Mouse (Mus musculus): ENCODE results near the gene Krba1. TPM values are rescaled to one million over a fixed set of nuclear protein-coding genes. Genes with fewer than 3 reads are reported as not detected.

Gene Krba1
- 2.6 TPM for polyA plus RNA-seq (2012; fragmentation: generic; extraction: Trizol)

- peak within 1 kb of the TSS; percentile 36 for H3K4me3 ChIP-seq
- H3K79me2 ChIP-seq (ENCODE audit: control insufficient read depth, insufficient read depth) = no peaks in the 10 kb centered on the region
- no peaks in the 10 kb centered on the region for H3K27me3 ChIP-seq (ENCODE audit: control insufficient read depth, insufficient read depth, insufficient read length)
Observed at GRCm38 (mm10) chr6:48395105-48396007, at the start of gene Krba1. TSS of gene Krba1 (plus strand) at chr6:48395586.

DNA sequence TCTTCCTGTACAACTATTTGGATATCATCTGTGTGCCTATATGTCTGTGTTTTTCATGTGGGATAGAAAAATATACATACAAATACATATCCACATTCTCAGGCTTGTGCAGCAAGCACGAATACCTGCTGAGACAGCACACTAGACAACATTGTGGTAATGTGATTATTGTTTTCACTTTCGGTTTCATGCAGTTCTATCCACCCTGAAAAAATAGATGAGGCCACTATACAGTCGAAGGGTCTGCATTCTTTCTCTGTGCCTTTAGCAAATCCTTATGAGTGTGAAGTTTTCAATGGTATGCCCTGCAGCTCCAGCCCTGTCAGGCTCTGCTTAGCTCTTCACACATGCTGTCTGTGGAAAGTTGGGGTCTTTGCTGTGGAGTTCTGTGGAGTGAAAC, 36.5 kb upstream of the Krba1 start:
- no peak overlapping the region for H3K4me3 ChIP-seq
- H3K36me3 ChIP-seq (ENCODE audit: control insufficient read depth, insufficient read depth) = no peaks in the 10 kb centered on the region
- TF ChIP-seq POLR2A (IDR thresholded peaks at IDR 0.05; ENCODE audit: insufficient read length, low read depth) = no peak
- TF ChIP-seq USF1 (IDR thresholded peaks at IDR 0.05; ENCODE audit: low read depth) = no peak
- TF ChIP-seq MAX (IDR thresholded peaks at IDR 0.05; ENCODE audit: low read depth) = no peak
- no peak for TF ChIP-seq TCF12 (IDR thresholded peaks at IDR 0.05; ENCODE audit: insufficient read depth, poor library complexity, severe bottlenecking)
- TF ChIP-seq MYOD1 (IDR thresholded peaks at IDR 0.05; ENCODE audit: control insufficient read depth in 1 of 3, insufficient read length in 2 of 3, low read depth in 2 of 3) = no peak
- TF ChIP-seq SRF (IDR thresholded peaks at IDR 0.05; ENCODE audit: control insufficient read depth, insufficient read length, low read depth) = no peak
- no peak for TF ChIP-seq E2F4 (IDR thresholded peaks at IDR 0.05; ENCODE audit: insufficient read depth)
- no peak for TF ChIP-seq REST (IDR thresholded peaks at IDR 0.05; ENCODE audit: insufficient read depth, insufficient read length)

More at GRCm38 (mm10) chr6:48395105-48396007, at the start of gene Krba1:
- no peak for TF ChIP-seq E2F4 (IDR thresholded peaks at IDR 0.05; ENCODE audit: insufficient read depth)
- TF ChIP-seq REST (IDR thresholded peaks at IDR 0.05; ENCODE audit: insufficient read depth, insufficient read length) = no peak
- TF ChIP-seq CEBPB (IDR thresholded peaks at IDR 0.05; ENCODE audit: insufficient read depth, poor library complexity, severe bottlenecking) = no peak
- TF ChIP-seq SRF (IDR thresholded peaks at IDR 0.05; ENCODE audit: control insufficient read depth, insufficient read length, low read depth) = no peak
- Histone ChIP-seq H3K4me2 (ENCODE audit: low read depth) (peak within 1 kb of the TSS; percentile 70), H3K36me3 (ENCODE audit: control insufficient read depth, insufficient read depth) (no peaks in the 10 kb centered on the region), H3ac (ENCODE audit: control insufficient read depth, insufficient read length) (peak within 1 kb of the TSS; percentile 62)

GRCm38 (mm10) chr6:48366322-48366996, 28.9 kb upstream of the Krba1 start:
- no peaks in the 10 kb centered on the region for H3K27me3 ChIP-seq (ENCODE audit: control insufficient read depth, insufficient read depth, insufficient read length)
- no peak overlapping the region for H3K4me3 ChIP-seq
- H3ac ChIP-seq (ENCODE audit: control insufficient read depth, insufficient read length) = no peak overlapping the region
- H3K36me3 ChIP-seq (ENCODE audit: control insufficient read depth, insufficient read depth) = no peaks in the 10 kb centered on the region
- no peak for TF ChIP-seq TCF3 (IDR thresholded peaks at IDR 0.05; ENCODE audit: insufficient read length, low read depth)
- TF ChIP-seq POLR2A (IDR thresholded peaks at IDR 0.05; ENCODE audit: insufficient read length, low read depth) = no peak
- TF ChIP-seq CEBPB (IDR thresholded peaks at IDR 0.05; ENCODE audit: insufficient read depth, poor library complexity, severe bottlenecking) = no peak
- TF ChIP-seq SRF (IDR thresholded peaks at IDR 0.05; ENCODE audit: control insufficient read depth, insufficient read length, low read depth) = no peak
- TF ChIP-seq MAX (IDR thresholded peaks at IDR 0.05; ENCODE audit: low read depth) = no peak
- no peak for TF ChIP-seq E2F4 (IDR thresholded peaks at IDR 0.05; ENCODE audit: insufficient read depth)
- no peak for TF ChIP-seq USF1 (IDR thresholded peaks at IDR 0.05; ENCODE audit: low read depth)
- TF ChIP-seq MYOD1 (IDR thresholded peaks at IDR 0.05; ENCODE audit: control insufficient read depth in 1 of 3, insufficient read length in 2 of 3, low read depth in 2 of 3) = no peak
- no peak for TF ChIP-seq TCF12 (IDR thresholded peaks at IDR 0.05; ENCODE audit: insufficient read depth, poor library complexity, severe bottlenecking)
- no peak for TF ChIP-seq POLR2AphosphoS2 (IDR thresholded peaks at IDR 0.05; ENCODE audit: insufficient read length, low read depth)
- no peak for TF ChIP-seq REST (IDR thresholded peaks at IDR 0.05; ENCODE audit: insufficient read depth, insufficient read length)
- TF ChIP-seq MYOG (IDR thresholded peaks at IDR 0.05; ENCODE audit: control insufficient read depth in 1 of 3, insufficient read depth in 1 of 3, insufficient read length in 2 of 3, low read depth in 2 of 3) = no peak
- H3K79me2 ChIP-seq (ENCODE audit: control insufficient read depth, insufficient read depth) = no peaks in the 10 kb centered on the region
- H3K4me2 ChIP-seq (ENCODE audit: low read depth) = no peak overlapping the region

More for the DNA sequence above, 36.5 kb upstream of the Krba1 start:
- H3K79me2 ChIP-seq (ENCODE audit: control insufficient read depth, insufficient read depth) = no peaks in the 10 kb centered on the region
- no peaks in the 10 kb centered on the region for H3K27me3 ChIP-seq (ENCODE audit: control insufficient read depth, insufficient read depth, insufficient read length)
- no peak overlapping the region for H3K4me2 ChIP-seq (ENCODE audit: low read depth)
- H3ac ChIP-seq (ENCODE audit: control insufficient read depth, insufficient read length) = no peak overlapping the region

DNA sequence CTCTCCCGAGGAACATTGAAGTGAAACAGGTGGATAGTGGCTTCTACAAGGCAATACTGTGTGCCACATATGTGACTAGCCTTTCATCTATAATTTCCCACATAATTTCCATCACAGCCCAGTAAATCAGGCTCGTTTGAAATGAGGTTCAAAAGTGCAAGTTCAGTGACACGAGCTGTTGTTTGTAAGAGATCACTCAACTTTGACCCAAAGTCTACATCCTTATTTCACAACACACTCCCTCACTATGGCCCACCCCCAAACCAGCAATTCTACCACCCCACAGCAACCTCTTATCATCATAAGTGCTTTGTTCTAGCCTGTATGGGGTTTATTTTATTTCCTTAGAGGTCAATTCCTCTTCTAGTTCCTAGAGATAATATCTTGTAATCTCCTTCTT, 7.2 kb upstream of the Krba1 start:
- Histone ChIP-seq H3ac (ENCODE audit: control insufficient read depth, insufficient read length) (no peak overlapping the region), H3K4me3 (no peak overlapping the region), H3K4me2 (ENCODE audit: low read depth) (no peak overlapping the region), H3K36me3 (ENCODE audit: control insufficient read depth, insufficient read depth) (no peaks in the 10 kb centered on the region), H3K79me2 (ENCODE audit: control insufficient read depth, insufficient read depth) (no peaks in the 10 kb centered on the region), H3K27me3 (ENCODE audit: control insufficient read depth, insufficient read depth, insufficient read length) (no peaks in the 10 kb centered on the region)
- TF ChIP-seq REST (IDR thresholded peaks at IDR 0.05; ENCODE audit: insufficient read depth, insufficient read length) (no peak), POLR2A (IDR thresholded peaks at IDR 0.05; ENCODE audit: insufficient read length, low read depth) (no peak), TCF12 (IDR thresholded peaks at IDR 0.05; ENCODE audit: insufficient read depth, poor library complexity, severe bottlenecking) (no peak), E2F4 (IDR thresholded peaks at IDR 0.05; ENCODE audit: insufficient read depth) (no peak)

DNA sequence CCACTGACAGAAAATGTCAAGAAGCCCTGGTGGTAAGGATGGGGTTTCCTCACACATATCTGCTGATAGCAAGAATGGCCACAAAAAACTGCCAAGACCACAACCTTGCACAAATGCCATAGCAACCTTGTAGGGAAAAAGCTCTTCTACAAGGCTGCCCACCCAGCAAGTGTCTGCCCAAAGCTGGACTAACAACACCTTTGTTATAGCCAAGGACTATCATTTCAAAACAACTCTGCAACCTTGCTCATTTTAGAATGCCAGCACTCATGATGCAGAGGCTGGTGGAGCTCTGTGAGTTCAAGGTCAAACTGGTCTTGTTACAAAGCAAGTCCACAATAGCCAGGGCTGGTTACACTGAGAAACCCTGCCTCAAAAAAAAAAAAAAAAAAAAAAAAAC, 1.6 kb upstream of the Krba1 start:
- Histone ChIP-seq H3K4me2 (ENCODE audit: low read depth) (no peak overlapping the region), H3ac (ENCODE audit: control insufficient read depth, insufficient read length) (no peak overlapping the region), H3K79me2 (ENCODE audit: control insufficient read depth, insufficient read depth) (no peaks in the 10 kb centered on the region), H3K27me3 (ENCODE audit: control insufficient read depth, insufficient read depth, insufficient read length) (no peaks in the 10 kb centered on the region), H3K4me3 (no peak overlapping the region), H3K36me3 (ENCODE audit: control insufficient read depth, insufficient read depth) (no peaks in the 10 kb centered on the region)
- TF ChIP-seq POLR2A (IDR thresholded peaks at IDR 0.05; ENCODE audit: insufficient read length, low read depth) (no peak), POLR2AphosphoS2 (IDR thresholded peaks at IDR 0.05; ENCODE audit: insufficient read length, low read depth) (no peak), REST (IDR thresholded peaks at IDR 0.05; ENCODE audit: insufficient read depth, insufficient read length) (no peak), E2F4 (IDR thresholded peaks at IDR 0.05; ENCODE audit: insufficient read depth) (no peak), CEBPB (IDR thresholded peaks at IDR 0.05; ENCODE audit: insufficient read depth, poor library complexity, severe bottlenecking) (no peak), MAX (IDR thresholded peaks at IDR 0.05; ENCODE audit: low read depth) (no peak), MYOG (IDR thresholded peaks at IDR 0.05; ENCODE audit: control insufficient read depth in 1 of 3, insufficient read depth in 1 of 3, insufficient read length in 2 of 3, low read depth in 2 of 3) (no peak), TCF3 (IDR thresholded peaks at IDR 0.05; ENCODE audit: insufficient read length, low read depth) (no peak), SRF (IDR thresholded peaks at IDR 0.05; ENCODE audit: control insufficient read depth, insufficient read length, low read depth) (no peak)
